Mouse (Mus musculus): ENCODE measurements around the gene AC131692.1. TPM values are rescaled to one million over a fixed set of nuclear protein-coding genes. Genes with fewer than 3 reads are reported as not detected.

AC131692.1 gene
- total RNA-seq, 2 experiments from 2014 or later: 0.54 TPM; not detected in 1

Small RNAs within 50 kb of the gene (microRNA-seq; reads per million reads assigned to microRNA genes)
- gene Mir6988: 1.3 reads per million

Other genes starting within 250 kb of the AC131692.1 start
- gene Frmd8, start 219.1 kb upstream of the AC131692.1 start, total RNA-seq (2021): 10 to 100 TPM; 16.2 to 16.7 TPM
- 1 to 10 TPM; 3.7 to 3.8 TPM for gene Slc25a45, start 216.6 kb upstream of the AC131692.1 start, total RNA-seq (2021)
- 1 to 10 TPM; 1.5 to 2.6 TPM for gene Tigd3, start 200.3 kb upstream of the AC131692.1 start, total RNA-seq (2021)
- 100 to 1,000 TPM in 1 of 2 experiments, 10 to 100 TPM in 1; 97.8 to 121 TPM for gene Dpf2, start 181.4 kb upstream of the AC131692.1 start, total RNA-seq (2021)
- gene Cdc42ep2, start 169.6 kb upstream of the AC131692.1 start, total RNA-seq (2021): 10 to 100 TPM; 23.1 to 27.4 TPM
- gene Pola2, start 130.2 kb upstream of the AC131692.1 start, total RNA-seq (2021): 10 to 100 TPM; 24.6 to 28.6 TPM
- not detected for gene Slc22a20, start 108.3 kb upstream of the AC131692.1 start, total RNA-seq (2021)
- 10 to 100 TPM; 70.9 to 79.6 TPM for gene Capn1, start 78.5 kb upstream of the AC131692.1 start, total RNA-seq (2021)
- 10 to 100 TPM; 28.9 to 30.7 TPM for gene Syvn1, start 47.8 kb upstream of the AC131692.1 start, total RNA-seq (2021)
- 10 to 100 TPM; 45.0 to 46.2 TPM for gene Mrpl49, start 36.6 kb upstream of the AC131692.1 start, total RNA-seq (2021)
- 1,000 to 10,000 TPM in 1 of 2 experiments, 100 to 1,000 TPM in 1; 949 to 1,029 TPM for gene Fau, start 36.6 kb upstream of the AC131692.1 start, total RNA-seq (2021)
- 10 to 100 TPM; 13.2 to 13.4 TPM for gene Znhit2, start 33.2 kb upstream of the AC131692.1 start, total RNA-seq (2021)
- gene Tm7sf2, start 26.0 kb upstream of the AC131692.1 start, total RNA-seq (2021): 10 to 100 TPM in 1 of 2 experiments, 1 to 10 TPM in 1; 9.9 to 14.7 TPM
- gene Vps51, start 17.2 kb upstream of the AC131692.1 start, total RNA-seq (2021): 10 to 100 TPM; 35.4 to 37.7 TPM
- gene Tmem262, start 14.4 kb upstream of the AC131692.1 start, total RNA-seq (2021): not detected
- gene Gm28374, start 12.2 kb upstream of the AC131692.1 start, total RNA-seq (2021): under 1 TPM in 1 of 2 experiments, not detected in 1; 0.52 TPM
- 10 to 100 TPM; 28.5 to 34.6 TPM for gene Zfpl1, start 9.5 kb upstream of the AC131692.1 start, total RNA-seq (2021)
- gene Cdca5, start 9.4 kb upstream of the AC131692.1 start, total RNA-seq (2021): 1 to 10 TPM; 7.7 to 8.1 TPM
- gene Naaladl1, start 11.4 kb downstream of the AC131692.1 start, total RNA-seq (2021): under 1 TPM; 0.27 to 0.44 TPM
- 10 to 100 TPM; 14.8 to 16.2 TPM for gene Sac3d1, start 24.2 kb downstream of the AC131692.1 start, total RNA-seq (2021)
- 10 to 100 TPM; 16.2 to 17.1 TPM for gene Snx15, start 33.9 kb downstream of the AC131692.1 start, total RNA-seq (2021)
- gene Batf2, start 46.6 kb downstream of the AC131692.1 start, total RNA-seq (2021): under 1 TPM; 0.26 to 0.42 TPM
- gene Arl2, start 47.1 kb downstream of the AC131692.1 start, total RNA-seq (2021): 10 to 100 TPM; 60.2 to 61.7 TPM
- not detected for gene Majin, start 90.0 kb downstream of the AC131692.1 start, total RNA-seq (2021)
- not detected for gene Gpha2, start 132.0 kb downstream of the AC131692.1 start, total RNA-seq (2021)
- 10 to 100 TPM; 26.2 to 26.4 TPM for gene Ppp2r5b, start 141.5 kb downstream of the AC131692.1 start, total RNA-seq (2021)
- gene Atg2a, start 147.2 kb downstream of the AC131692.1 start, total RNA-seq (2021): 10 to 100 TPM; 15.5 to 16.7 TPM
- gene Ehd1, start 182.3 kb downstream of the AC131692.1 start, total RNA-seq (2021): 10 to 100 TPM; 91.3 to 93.9 TPM
- 1 to 10 TPM; 6.9 to 7.7 TPM for gene Cdc42bpg, start 212.0 kb downstream of the AC131692.1 start, total RNA-seq (2021)
- 10 to 100 TPM; 23.6 to 24.5 TPM for gene Men1, start 240.6 kb downstream of the AC131692.1 start, total RNA-seq (2021)
- gene Map4k2, start 246.7 kb downstream of the AC131692.1 start, total RNA-seq (2021): 10 to 100 TPM; 18.4 to 21.4 TPM

Measured in gastrocnemius, postnatal 4 days (tissue).